Mouse (Mus musculus) embryonic facial prominence, embryonic 13.5 days (tissue): Measurements from ENCODE around the gene Vmn2r48. TPM values are rescaled to one million over a fixed set of nuclear protein-coding genes. Genes with fewer than 3 reads are reported as not detected.
"Not testable (repeated sequence)": the region's sequence is repeated elsewhere in the genome, so short reads cannot be mapped to it uniquely, and the experiment has no call there.

Experiments
- ATAC-seq: fragments of 200-750 bp; cut with Nextera tagmentation; 2 replicates; pipeline ENCODE4 v1.8.0; 2017; ENCODE audit warnings: low read depth; ENCODE audit not compliant: insufficient number of reproducible peaks, insufficient read depth, low FRiP score, low TSS enrichment
- H3K27ac ChIP-seq: fragments of 300-500 bp; sonication (generic); 2 replicates; pipeline ENCODE4 v1.5.1; 2015; ENCODE audit warnings: moderate library complexity, mild to moderate bottlenecking, inconsistent platforms
- H3K27me3 ChIP-seq: fragments of 300-500 bp; sonication (generic); 2 replicates; pipeline ENCODE4 v1.6.1; 2015; ENCODE audit warnings: mild to moderate bottlenecking, inconsistent platforms
- H3K36me3 ChIP-seq: fragments of 300-500 bp; sonication (generic); 2 replicates; pipeline ENCODE4 v1.6.1; 2015; ENCODE audit warnings: mild to moderate bottlenecking, inconsistent platforms
- H3K4me1 ChIP-seq: fragments of 300-500 bp; sonication (generic); 2 replicates; pipeline ENCODE4 v1.6.1; 2015; ENCODE audit warnings: inconsistent platforms
- H3K4me2 ChIP-seq: fragments of 300-500 bp; sonication (generic); 2 replicates; pipeline ENCODE4 v1.6.1; 2015; ENCODE audit warnings: moderate library complexity, mild to moderate bottlenecking, inconsistent platforms
- H3K4me3 ChIP-seq: fragments of 300-500 bp; sonication (generic); 2 replicates; pipeline ENCODE4 v1.5.1; 2015; ENCODE audit warnings: mild to moderate bottlenecking, inconsistent platforms
- H3K9ac ChIP-seq: fragments of 300-500 bp; sonication (generic); 2 replicates; pipeline ENCODE4 v1.6.1; 2015; ENCODE audit warnings: mild to moderate bottlenecking, inconsistent platforms
- H3K9me3 ChIP-seq: fragments of 300-500 bp; sonication (generic); 2 replicates; pipeline ENCODE4 v1.6.1; 2016; ENCODE audit warnings: inconsistent platforms
- WGBS: fragments of 180-500 bp; shearing (Covaris S2); methylation state at CpG from one replicate; pipeline ENCODE4 v1.1.7; 2015; ENCODE audit warnings: mixed read lengths; 5-methylcytosine and 5-hydroxymethylcytosine counted together
- polyA plus RNA-seq: library from polyadenylated mRNA; unstranded; fragments of >200 nt; fragmentation: Nextera tagmentation; extraction: Ambion mirVana; gene quantifications from 2 replicates; pipeline ENCODE4 v1.2.1, GENCODE M21; 2015

Gene Vmn2r48
- not detected in 2 replicates for polyA plus RNA-seq

GRCm38 (mm10) chr7:9953485-9953884 lies at the start of gene Vmn2r48:
Gene Vmn2r48, minus strand, starts transcription at chr7:9953585.
- H3K36me3 ChIP-seq, ATAC-seq, H3K27ac ChIP-seq, H3K9ac ChIP-seq, H3K4me3 ChIP-seq, H3K4me2 ChIP-seq, H3K4me1 ChIP-seq, H3K9me3 ChIP-seq, H3K27me3 ChIP-seq: not testable (repeated sequence)
- WGBS: 84% methylated on average over 2 of the region's 2 CpGs

- not testable (repeated sequence) for H3K4me3 ChIP-seq, ATAC-seq, H3K4me1 ChIP-seq, H3K9ac ChIP-seq, H3K27ac ChIP-seq, H3K36me3 ChIP-seq, H3K9me3 ChIP-seq, H3K27me3 ChIP-seq, H3K4me2 ChIP-seq
- WGBS: 71% methylated on average over 2 of the region's 2 CpGs
These were observed 38.8 kb upstream of the Vmn2r48 start, which contains the start of gene Vmn2r49 for GRCm38 (mm10) chr7:9992157-9992556. Gene Vmn2r49, minus strand, starts transcription at chr7:9992257.

Other genes starting within 250 kb of the Vmn2r48 start
- not detected in 2 replicates for gene Vmn2r46, start 183.0 kb downstream of the Vmn2r48 start, polyA plus RNA-seq
- gene Vmn2r47, start 112.3 kb downstream of the Vmn2r48 start, polyA plus RNA-seq: not detected in 2 replicates
- not detected in 2 replicates for gene Vmn2r49, start 38.7 kb upstream of the Vmn2r48 start, polyA plus RNA-seq
- not detected in 2 replicates for gene Vmn2r50, start 99.7 kb upstream of the Vmn2r48 start, polyA plus RNA-seq
- not detected in 2 replicates for gene Vmn2r51, start 152.2 kb upstream of the Vmn2r48 start, polyA plus RNA-seq
- gene Vmn2r52, start 223.0 kb upstream of the Vmn2r48 start, polyA plus RNA-seq: not detected in 2 replicates